Mouse (Mus musculus): ENCODE results near the gene Dlg1.

DNA sequence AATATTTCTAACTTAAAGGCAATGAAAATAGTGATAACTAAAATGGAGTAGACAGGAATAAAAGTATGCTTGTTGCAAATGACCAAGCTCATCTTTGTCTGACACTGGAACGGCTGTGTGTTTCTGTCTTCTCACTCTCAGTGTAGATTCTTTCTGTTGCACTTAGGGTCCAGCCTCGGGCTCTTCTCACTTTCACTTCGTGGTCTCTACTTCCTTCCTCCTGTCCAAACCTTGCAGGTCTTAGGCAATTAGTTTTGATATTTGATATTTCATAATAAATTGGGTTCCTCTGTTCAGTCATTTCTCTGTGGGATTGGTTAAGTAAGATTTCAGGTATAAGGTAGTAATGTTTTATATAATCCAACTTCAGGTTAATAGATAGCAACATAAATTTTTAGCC, 140.4 kb downstream of the Dlg1 start:
- TF ChIP-seq GATA1 (IDR thresholded peaks at IDR 0.05; ENCODE audit: borderline replicate concordance, low read length) (no peak), CTCF (IDR thresholded peaks at IDR 0.05; ENCODE audit: low read depth, low read length) (no peak)
